Mouse (Mus musculus) left cerebral cortex, adult 11 months (tissue): Measurements from ENCODE around the gene Nr2c2ap.

ENCODE experiments used
- DNase-seq: peaks from one replicate; pipeline ENCODE4 v3.0.0; 2022; ENCODE audit warnings: low spot score

The Nr2c2ap gene

GRCm38 (mm10) chr8:70131166-70131883 is at the start of gene Nr2c2ap:
Gene Nr2c2ap, plus strand, starts transcription at chr8:70131333.
- DNase-seq = peak; percentile 60

- DNase-seq = no peak
Measured at GRCm38 (mm10) chr8:70081976-70082375, 49.2 kb upstream of the Nr2c2ap start.

DNA sequence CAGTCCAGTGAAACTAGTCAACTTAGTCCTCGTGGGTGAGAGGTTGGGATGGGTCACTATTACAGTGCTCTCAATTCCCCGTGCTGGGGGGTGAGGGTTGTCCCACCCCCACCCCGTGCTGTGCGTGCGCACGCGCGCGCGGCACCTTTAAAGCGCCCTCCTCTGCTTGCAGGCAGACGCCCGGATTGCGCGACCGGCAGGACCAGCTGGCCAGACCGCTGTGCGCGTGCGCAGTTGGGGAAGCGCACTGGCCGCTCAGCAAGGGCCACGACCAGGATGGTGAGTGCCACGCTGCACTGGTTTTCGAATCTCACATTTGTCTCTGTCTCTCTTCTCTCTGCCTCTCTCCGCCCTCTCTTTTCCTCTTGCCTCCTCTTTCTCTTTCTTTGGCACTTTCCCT is 47.8 kb upstream of the Nr2c2ap start, which contains the start of gene Hapln4:
TSS of gene Hapln4 (plus strand) at position 173 of the 400 bp plus-strand sequence.
- no peak for DNase-seq

- no peak for DNase-seq
Measured at GRCm38 (mm10) chr8:70084191-70085065, 46.7 kb upstream of the Nr2c2ap start.

- no peak for DNase-seq
Measured at GRCm38 (mm10) chr8:70086151-70086550, 45.0 kb upstream of the Nr2c2ap start.

DNA sequence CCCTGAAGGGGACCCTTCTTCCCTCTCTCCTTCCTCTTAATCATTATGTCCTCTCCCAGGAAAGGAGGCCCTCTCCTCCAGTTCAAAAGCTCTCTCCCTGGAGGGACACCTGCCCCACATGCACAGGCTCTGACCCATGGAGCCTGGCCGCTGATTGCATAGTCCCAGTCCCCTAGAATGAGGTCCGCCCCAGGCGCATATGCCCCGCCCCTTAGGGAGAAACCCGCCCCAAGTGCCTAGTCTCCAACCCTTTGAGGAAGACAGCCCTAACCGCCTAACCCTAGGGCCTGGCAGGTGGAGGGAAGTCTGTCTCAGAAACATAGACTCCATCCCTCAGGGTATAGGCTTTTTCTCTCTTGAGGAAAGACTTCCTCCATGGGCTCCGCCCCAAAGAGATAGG is 43.9 kb upstream of the Nr2c2ap start:
- no peak for DNase-seq

GRCm38 (mm10) chr8:70087836-70088650 is 43.1 kb upstream of the Nr2c2ap start:
- no peak for DNase-seq

- no peak for DNase-seq
Measured at GRCm38 (mm10) chr8:70089296-70089960, 41.7 kb upstream of the Nr2c2ap start.

DNA sequence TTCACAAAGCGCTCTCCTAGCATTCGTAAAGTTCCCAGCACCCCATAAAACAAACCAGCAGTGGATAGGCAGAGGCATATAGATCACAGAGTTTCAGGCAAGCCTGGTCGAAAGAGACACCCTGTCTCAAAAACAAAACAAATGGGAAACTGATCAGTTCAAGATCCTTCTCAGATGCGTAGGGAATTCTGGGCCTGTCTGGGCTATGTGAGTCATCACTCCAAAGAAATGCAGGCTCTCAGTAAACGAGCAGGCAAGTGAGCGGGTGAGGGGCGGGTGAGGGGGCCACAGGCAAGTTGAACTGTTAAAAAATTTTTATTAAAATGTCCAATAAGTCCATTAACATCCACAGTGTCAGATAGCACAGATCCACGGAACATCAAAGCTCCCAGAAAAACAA is 38.3 kb upstream of the Nr2c2ap start:
- no peak for DNase-seq

- no peak for DNase-seq
Measured at GRCm38 (mm10) chr8:70099276-70099675, 31.9 kb upstream of the Nr2c2ap start.

GRCm38 (mm10) chr8:70100241-70100640 is 30.9 kb upstream of the Nr2c2ap start:
- DNase-seq = no peak

- no peak for DNase-seq
Measured at GRCm38 (mm10) chr8:70104506-70104905, 26.6 kb upstream of the Nr2c2ap start.

GRCm38 (mm10) chr8:70104922-70105321 is 26.2 kb upstream of the Nr2c2ap start:
- DNase-seq = no peak

GRCm38 (mm10) chr8:70110451-70110850 is 20.7 kb upstream of the Nr2c2ap start:
- no peak for DNase-seq

DNA sequence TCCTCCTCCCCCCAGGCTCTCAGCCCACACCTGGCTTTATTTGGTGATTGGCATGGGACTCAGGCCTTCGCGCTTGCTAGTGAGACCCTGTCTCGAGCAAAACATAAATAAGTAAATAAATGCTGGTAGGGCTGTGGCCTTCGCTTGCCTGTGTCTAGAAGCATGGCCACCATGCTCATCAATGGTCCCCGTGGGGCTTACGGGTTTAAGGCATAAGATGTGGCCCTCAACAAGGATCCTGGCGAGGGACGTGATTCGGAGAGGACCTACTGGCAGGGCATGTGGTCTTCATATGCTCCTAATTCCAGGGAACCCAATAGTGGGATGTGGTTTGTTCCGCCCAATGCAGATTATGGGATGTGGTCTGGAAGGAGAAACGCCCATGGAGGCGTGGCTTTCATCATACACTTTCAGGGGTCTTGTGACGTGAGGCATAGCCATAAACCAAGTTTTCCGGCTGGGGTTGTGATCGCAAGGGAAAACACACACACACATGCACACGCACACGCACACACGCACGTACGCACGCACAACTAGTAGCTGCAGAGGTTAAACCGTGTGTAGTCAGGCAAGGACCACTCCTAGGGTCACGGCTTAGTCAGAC is 19.8 kb upstream of the Nr2c2ap start:
- DNase-seq = no peak

DNA sequence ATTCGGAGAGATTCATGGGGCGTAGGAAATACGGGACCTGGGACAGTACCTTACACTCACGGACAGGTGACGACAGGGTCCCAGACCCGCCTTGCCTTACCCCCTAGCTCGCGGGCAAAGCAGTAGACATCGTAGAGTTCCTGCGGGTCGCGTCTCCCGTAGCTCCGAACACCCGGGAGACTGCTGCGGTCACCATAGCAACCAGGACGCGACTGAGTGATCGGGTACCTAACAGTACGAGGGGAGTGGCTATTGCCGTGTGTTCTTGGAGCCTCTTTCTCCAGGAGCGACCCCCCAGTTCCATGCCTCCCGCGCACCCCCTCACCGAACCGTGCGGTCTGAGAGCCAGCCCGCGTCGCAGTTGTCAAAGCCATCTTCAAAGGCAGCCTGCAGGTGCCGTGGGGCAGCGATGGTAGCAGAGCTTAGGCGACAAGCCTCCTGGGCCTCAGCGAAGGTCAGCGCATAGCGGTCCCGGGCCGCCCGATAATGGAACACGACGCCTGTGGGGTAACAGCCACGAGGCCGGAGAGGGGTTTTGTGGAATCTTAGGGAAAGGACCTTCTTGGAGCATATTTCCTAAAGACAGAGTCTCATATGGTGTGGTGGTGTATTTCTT is 18.6 kb upstream of the Nr2c2ap start:
- no peak for DNase-seq

DNA sequence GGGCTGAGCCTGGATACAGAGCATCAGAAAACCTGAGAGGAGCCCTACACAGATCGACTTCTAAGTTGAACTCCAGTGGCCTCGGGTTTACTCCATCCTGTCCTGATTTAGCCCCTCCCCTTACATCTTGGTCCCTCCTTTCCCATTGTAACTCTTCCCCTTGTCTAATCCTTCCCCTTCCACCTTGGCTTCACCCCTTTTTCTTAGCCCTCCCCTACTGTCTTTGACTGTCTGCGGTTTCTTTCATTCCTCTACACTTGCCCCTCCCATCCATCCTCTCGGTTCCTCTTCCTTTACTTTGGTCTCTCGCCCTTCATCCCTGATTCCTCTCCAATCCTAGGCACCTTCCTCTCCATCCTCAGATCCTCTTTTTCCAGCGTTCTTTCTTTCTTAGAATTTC is 16.6 kb upstream of the Nr2c2ap start:
- no peak for DNase-seq

- DNase-seq = no peak
Measured at GRCm38 (mm10) chr8:70114892-70115291, 16.2 kb upstream of the Nr2c2ap start.

GRCm38 (mm10) chr8:70117611-70118010 is 13.5 kb upstream of the Nr2c2ap start:
- DNase-seq = no peak

- DNase-seq = peak; percentile 72
Measured at GRCm38 (mm10) chr8:70118726-70119700, 12.1 kb upstream of the Nr2c2ap start.
